Mouse (Mus musculus) hematopoietic stem cell, adult 5-6 weeks (primary cell): ENCODE measurements around the gene Ica1l. TPM values are rescaled to one million over a fixed set of nuclear protein-coding genes. Genes with fewer than 3 reads are reported as not detected.
A peak's percentile ranks its signal among the peaks of the same experiment; 100 is the strongest.
"Not testable (repeated sequence)": the region's sequence is repeated elsewhere in the genome, so short reads cannot be mapped to it uniquely, and the experiment has no call there.

Experiments
- ATAC-seq, 2 experiments: fragments of 125-278 bp in 1 of 2; replicated peaks in 1 of 2; 2 replicates each; pipeline ENCODE4 v1.8.0; 2016 to 2017; ENCODE audit warnings: inconsistent platforms in 2 of 2, mild to moderate bottlenecking in 2 of 2, moderate number of reproducible peaks in 2 of 2, low read depth in 1 of 2, moderate TSS enrichment in 1 of 2; ENCODE audit not compliant: low FRiP score in 2 of 2, poor library complexity in 2 of 2, severe bottlenecking in 2 of 2, insufficient read depth in 1 of 2, low TSS enrichment in 1 of 2
- total RNA-seq: library from RNA; stranded (forward); fragments of 172-1452, 232-1000 nt; gene quantifications from 2 replicates; pipeline ENCODE4 v1.2.3, GENCODE M21; 2017

Gene Ica1l
- 0.19 and 1.1 TPM in 2 replicates for total RNA-seq

- ATAC-seq, result peak; percentile 42 to 68; a peak in 3 of 4 replicates
Observed at GRCm38 (mm10) chr1:60042796-60043469, at the start of gene Ica1l. Gene Ica1l, minus strand, starts transcription at chr1:60043184.

GRCm38 (mm10) chr1:60076411-60076810 lies 33.4 kb upstream of the Ica1l start:
- no peak for ATAC-seq

GRCm38 (mm10) chr1:60075590-60075989 lies 32.6 kb upstream of the Ica1l start:
- ATAC-seq, result no peak

- ATAC-seq, result no peak
Observed at GRCm38 (mm10) chr1:60074935-60075334, 32.0 kb upstream of the Ica1l start.

- peak in 1 of 2 experiments; percentile 42; a peak in 1 of 4 replicates for ATAC-seq
Observed at GRCm38 (mm10) chr1:60070725-60071124, 27.7 kb upstream of the Ica1l start.

GRCm38 (mm10) chr1:60056310-60056709 lies 13.3 kb upstream of the Ica1l start:
- ATAC-seq, result no peak

GRCm38 (mm10) chr1:60054659-60055058 lies 11.7 kb upstream of the Ica1l start:
- no peak for ATAC-seq

- ATAC-seq, result not testable (repeated sequence)
Observed at GRCm38 (mm10) chr1:60047481-60047880, 4.5 kb upstream of the Ica1l start.

- ATAC-seq, result no peak
Observed at GRCm38 (mm10) chr1:60044595-60044994, 1.6 kb upstream of the Ica1l start.

GRCm38 (mm10) chr1:60042398-60042795 lies 587 bp downstream of the Ica1l start:
- 0 out of 4 replicates have a peak, but pooled peaks of 1 of the 2 experiments have one; percentile 17 for ATAC-seq

GRCm38 (mm10) chr1:60035044-60035443 lies 7.9 kb downstream of the Ica1l start:
- ATAC-seq, result no peak

- ATAC-seq, result peak; percentile 39 to 58; a peak in 3 of 4 replicates
Observed at GRCm38 (mm10) chr1:60017031-60017469, 25.9 kb downstream of the Ica1l start.

GRCm38 (mm10) chr1:60016136-60016611 lies 26.8 kb downstream of the Ica1l start:
- peak; percentile 61 to 64 for ATAC-seq

GRCm38 (mm10) chr1:60015511-60015910 lies 27.5 kb downstream of the Ica1l start:
- no peak for ATAC-seq

- no peak for ATAC-seq
Observed at GRCm38 (mm10) chr1:60013779-60014178, 29.2 kb downstream of the Ica1l start.

GRCm38 (mm10) chr1:60008743-60009142 lies 34.2 kb downstream of the Ica1l start:
- ATAC-seq, result no peak

GRCm38 (mm10) chr1:60007337-60007736 lies 35.6 kb downstream of the Ica1l start:
- ATAC-seq, result no peak

- ATAC-seq, result no peak
Observed at GRCm38 (mm10) chr1:60000319-60000718, 42.7 kb downstream of the Ica1l start.

- ATAC-seq, result no peak
Observed at GRCm38 (mm10) chr1:59997352-59997751, 45.6 kb downstream of the Ica1l start.
